Comparison of ENCODE assay signal across 8 mouse cellular contexts in genomic region chr9:109098366-109098765, GRCm38 (mm10). TPM values are rescaled to one million over a fixed set of nuclear protein-coding genes. Genes with fewer than 3 reads are reported as not detected.
A peak's percentile ranks its signal among the peaks of the same experiment; 100 is the strongest.
DNase-seq lines count a peak whose midpoint lies in the region; ATAC-seq lines count a peak whose summit lies in the region.

No protein-coding gene starts in this region.

- H3K27ac ChIP-seq in kidney, embryonic 14.5 days (ENCODE audit: low read depth, low read length): peak overlapping the region; percentile 99; the same call in 1 of the 2 replicates
- H3K27ac ChIP-seq in embryonic facial prominence, embryonic 14.5 days (replicated peaks; ENCODE audit: low read depth, low read length): peak overlapping the region; percentile 100
- H3K27ac ChIP-seq in hindbrain, embryonic 14.5 days: peak overlapping the region; percentile 99
- H3K27ac ChIP-seq in midbrain, embryonic 15.5 days: peak overlapping the region; percentile 99

- H3K4me1 ChIP-seq in kidney, embryonic 14.5 days (ENCODE audit: control insufficient read depth, insufficient read depth, low read length): peaks cover 56% of the 10 kb centered on the region
- H3K4me1 ChIP-seq in embryonic facial prominence, embryonic 14.5 days (ENCODE audit: control insufficient read depth, insufficient read depth, low read length): peaks cover 41% of the 10 kb centered on the region
- H3K4me1 ChIP-seq in hindbrain, embryonic 14.5 days (replicated peaks; ENCODE audit: control insufficient read depth, insufficient read depth, low read length): peaks cover 37% of the 10 kb centered on the region
- peaks cover 49% of the 10 kb centered on the region for H3K4me1 ChIP-seq in midbrain, embryonic 15.5 days

- no peak for ATAC-seq in kidney, embryonic 14.5 days (ENCODE audit: low FRiP score, low TSS enrichment)
- no peak for ATAC-seq in embryonic facial prominence, embryonic 14.5 days (ENCODE audit: low read depth)
- ATAC-seq in hindbrain, embryonic 14.5 days (ENCODE audit: low FRiP score): no peak
- no peak for ATAC-seq in midbrain, embryonic 15.5 days (replicated peaks)
- ATAC-seq in monocyte, adult 5-6 weeks (replicated peaks; ENCODE audit: insufficient number of reproducible peaks, low FRiP score, low TSS enrichment, poor library complexity, severe bottlenecking): no peak

- WGBS in kidney, embryonic 14.5 days: 91% methylated on average over 8 of the region's 8 CpGs
- 81% methylated on average over 8 of the region's 8 CpGs for WGBS in embryonic facial prominence, embryonic 14.5 days
- whole genome bisulfite sequencing in hindbrain, embryonic 14.5 days: 81% methylated on average over 8 of the region's 8 CpGs
- WGBS in midbrain, embryonic 15.5 days: 82% methylated on average over 8 of the region's 8 CpGs

- no peaks in the 10 kb centered on the region for H3K27me3 ChIP-seq in kidney, embryonic 14.5 days (ENCODE audit: control insufficient read depth, insufficient read depth, low read length)
- no peaks in the 10 kb centered on the region for H3K27me3 ChIP-seq in embryonic facial prominence, embryonic 14.5 days (replicated peaks; ENCODE audit: control insufficient read depth, insufficient read depth, low read length)
- H3K27me3 ChIP-seq in hindbrain, embryonic 14.5 days (ENCODE audit: control insufficient read depth, insufficient read depth, low read length): no peaks in the 10 kb centered on the region
- H3K27me3 ChIP-seq in midbrain, embryonic 15.5 days (replicated peaks): no peaks in the 10 kb centered on the region

- no peak for DNase-seq in kidney, postnatal 10 days
- DNase-seq in embryonic facial prominence, embryonic 14.5 days (ENCODE audit: low spot score): no peak
- DNase-seq in hindbrain, embryonic 14.5 days (ENCODE audit: low spot score): no peak
- DNase-seq in layer of hippocampus, adult 9-10 months (ENCODE audit: low spot score): no peak
- no peak for DNase-seq in c-Kit-positive CD71-positive TER-119-positive erythroid progenitor cells, embryonic 14.5 days (ENCODE audit: low spot score)

- no peaks in the 10 kb centered on the region for H3K9me3 ChIP-seq in kidney, embryonic 14.5 days (ENCODE audit: control insufficient read depth, low read length)
- H3K9me3 ChIP-seq in embryonic facial prominence, embryonic 14.5 days (ENCODE audit: control insufficient read depth, low read length): no peaks in the 10 kb centered on the region
- H3K9me3 ChIP-seq in hindbrain, embryonic 14.5 days (ENCODE audit: control insufficient read depth, low read length): no peaks in the 10 kb centered on the region
- no peaks in the 10 kb centered on the region for H3K9me3 ChIP-seq in midbrain, embryonic 15.5 days

- H3K36me3 ChIP-seq in kidney, embryonic 14.5 days (ENCODE audit: control insufficient read depth, insufficient read depth, low read length): peaks cover 29% of the 10 kb centered on the region
- peaks cover 29% of the 10 kb centered on the region for H3K36me3 ChIP-seq in embryonic facial prominence, embryonic 14.5 days (ENCODE audit: control insufficient read depth, insufficient read depth, low read length)
- peaks cover 33% of the 10 kb centered on the region for H3K36me3 ChIP-seq in hindbrain, embryonic 14.5 days (replicated peaks; ENCODE audit: control insufficient read depth, insufficient read depth)
- H3K36me3 ChIP-seq in midbrain, embryonic 15.5 days (replicated peaks): peaks cover 11% of the 10 kb centered on the region; the same call in 1 of the 2 replicates

- no peak overlapping the region for H3K4me3 ChIP-seq in kidney, embryonic 14.5 days (ENCODE audit: low read length)
- no peak overlapping the region for H3K4me3 ChIP-seq in embryonic facial prominence, embryonic 14.5 days (ENCODE audit: low read depth, low read length)
- peak overlapping the region; percentile 83 for H3K4me3 ChIP-seq in hindbrain, embryonic 14.5 days (replicated peaks; ENCODE audit: low read length)
- peak overlapping the region; percentile 83; the same call in 1 of the 2 replicates for H3K4me3 ChIP-seq in midbrain, embryonic 15.5 days

- peak overlapping the region; percentile 54 for H3K4me2 ChIP-seq in kidney, embryonic 14.5 days (replicated peaks; ENCODE audit: low read depth, low read length)
- H3K4me2 ChIP-seq in embryonic facial prominence, embryonic 14.5 days (ENCODE audit: low read depth, low read length): peak overlapping the region; percentile 85
- peak overlapping the region; percentile 62 for H3K4me2 ChIP-seq in hindbrain, embryonic 14.5 days (replicated peaks)
- H3K4me2 ChIP-seq in midbrain, embryonic 15.5 days: peak overlapping the region; percentile 85

- no peak overlapping the region for H3K9ac ChIP-seq in kidney, embryonic 14.5 days (ENCODE audit: low read depth, low read length)
- H3K9ac ChIP-seq in embryonic facial prominence, embryonic 14.5 days (ENCODE audit: low read depth, low read length): 0 out of 2 replicates have a peak overlapping the region, but pooled peaks have one; percentile 97
- H3K9ac ChIP-seq in hindbrain, embryonic 14.5 days: peak overlapping the region; percentile 95; the same call in 1 of the 2 replicates
- peak overlapping the region; percentile 18 for H3K9ac ChIP-seq in midbrain, embryonic 15.5 days

RNA-seq across cellular contexts. Expression of gene Plxnb1, which starts 3.2 kb away (rescaled TPM):
- polyA plus RNA-seq in kidney, embryonic 14.5 days (2014; fragmentation: Nextera tagmentation; extraction: Ambion mirVana): 10.5 and 17.0 TPM in 2 replicates
- polyA plus RNA-seq in embryonic facial prominence, embryonic 14.5 days (2014; fragmentation: Nextera tagmentation; extraction: Ambion mirVana): 9.1 and 9.7 TPM in 2 replicates
- polyA plus RNA-seq in hindbrain, embryonic 14.5 days (2014; fragmentation: Nextera tagmentation; extraction: Ambion mirVana): 14.2 and 16.6 TPM in 2 replicates
- polyA plus RNA-seq in midbrain, embryonic 15.5 days (2015; fragmentation: Nextera tagmentation; extraction: Ambion mirVana): 25.5 and 27.3 TPM in 2 replicates
- total RNA-seq in monocyte, adult 5-6 weeks (2017): 0.32 to 5.5 TPM (median 0.78 TPM) in 3 replicates

RNA-seq across cellular contexts. Expression of gene Tma7, which starts 16.0 kb away (rescaled TPM):
- 687 and 868 TPM in 2 replicates for polyA plus RNA-seq in kidney, embryonic 14.5 days (2014; fragmentation: Nextera tagmentation; extraction: Ambion mirVana)
- 612 and 655 TPM in 2 replicates for polyA plus RNA-seq in embryonic facial prominence, embryonic 14.5 days (2014; fragmentation: Nextera tagmentation; extraction: Ambion mirVana)
- polyA plus RNA-seq in hindbrain, embryonic 14.5 days (2014; fragmentation: Nextera tagmentation; extraction: Ambion mirVana): 710 and 800 TPM in 2 replicates
- polyA plus RNA-seq in midbrain, embryonic 15.5 days (2015; fragmentation: Nextera tagmentation; extraction: Ambion mirVana): 607 and 639 TPM in 2 replicates
- total RNA-seq in monocyte, adult 5-6 weeks (2017): 155 to 237 TPM (median 205 TPM) in 3 replicates

RNA-seq across cellular contexts. Expression of gene Ccdc51, which starts 16.1 kb away (rescaled TPM):
- polyA plus RNA-seq in kidney, embryonic 14.5 days (2014; fragmentation: Nextera tagmentation; extraction: Ambion mirVana): 13.5 and 14.7 TPM in 2 replicates
- polyA plus RNA-seq in embryonic facial prominence, embryonic 14.5 days (2014; fragmentation: Nextera tagmentation; extraction: Ambion mirVana): 11.4 and 11.6 TPM in 2 replicates
- polyA plus RNA-seq in hindbrain, embryonic 14.5 days (2014; fragmentation: Nextera tagmentation; extraction: Ambion mirVana): 11.2 and 11.3 TPM in 2 replicates
- polyA plus RNA-seq in midbrain, embryonic 15.5 days (2015; fragmentation: Nextera tagmentation; extraction: Ambion mirVana): 14.3 and 16.8 TPM in 2 replicates
- total RNA-seq in monocyte, adult 5-6 weeks (2017): 3.6 to 10.0 TPM (median 9.5 TPM) in 3 replicates

RNA-seq across cellular contexts. Expression of gene Atrip, which starts 24.4 kb away (rescaled TPM):
- 20.5 and 30.7 TPM in 2 replicates for polyA plus RNA-seq in kidney, embryonic 14.5 days (2014; fragmentation: Nextera tagmentation; extraction: Ambion mirVana)
- 19.5 and 25.0 TPM in 2 replicates for polyA plus RNA-seq in embryonic facial prominence, embryonic 14.5 days (2014; fragmentation: Nextera tagmentation; extraction: Ambion mirVana)
- polyA plus RNA-seq in hindbrain, embryonic 14.5 days (2014; fragmentation: Nextera tagmentation; extraction: Ambion mirVana): 29.0 and 29.8 TPM in 2 replicates
- polyA plus RNA-seq in midbrain, embryonic 15.5 days (2015; fragmentation: Nextera tagmentation; extraction: Ambion mirVana): 35.2 and 35.6 TPM in 2 replicates
- total RNA-seq in monocyte, adult 5-6 weeks (2017): 11.1 to 17.6 TPM (median 15.7 TPM) in 3 replicates

RNA-seq across cellular contexts. Expression of gene Trex1, which starts 38.8 kb away (rescaled TPM):
- 12.6 and 13.3 TPM in 2 replicates for polyA plus RNA-seq in kidney, embryonic 14.5 days (2014; fragmentation: Nextera tagmentation; extraction: Ambion mirVana)
- polyA plus RNA-seq in embryonic facial prominence, embryonic 14.5 days (2014; fragmentation: Nextera tagmentation; extraction: Ambion mirVana): 15.5 and 17.6 TPM in 2 replicates
- polyA plus RNA-seq in hindbrain, embryonic 14.5 days (2014; fragmentation: Nextera tagmentation; extraction: Ambion mirVana): 9.7 and 16.2 TPM in 2 replicates
- polyA plus RNA-seq in midbrain, embryonic 15.5 days (2015; fragmentation: Nextera tagmentation; extraction: Ambion mirVana): 18.0 TPM in 2 replicates
- total RNA-seq in monocyte, adult 5-6 weeks (2017): 47.4 to 94.7 TPM (median 64.7 TPM) in 3 replicates

Comparison
In these comparisons a context has a peak if more than half of its experiments do, and no peak if none do; other contexts are left out.
1. H3K4me3 ChIP-seq: peak in hindbrain, embryonic 14.5 days (single experiment) and midbrain, embryonic 15.5 days (single experiment); none in kidney, embryonic 14.5 days (single experiment) and embryonic facial prominence, embryonic 14.5 days (single experiment).
2. Peak in every context shown above with its lines, with median percentiles within 50 percentile points of each other: H3K27ac ChIP-seq and H3K4me2 ChIP-seq.